Mouse (Mus musculus): ENCODE results near the gene Ldb2.

Ldb2 gene

GRCm38 (mm10) chr5:44548468-44548867, 251.0 kb downstream of the Ldb2 start:
- no peak for DNase-seq (ENCODE audit: inconsistent age in 2 of 2, low spot score in 1 of 2)

GRCm38 (mm10) chr5:44543472-44544132, 255.9 kb downstream of the Ldb2 start:
- DNase-seq (ENCODE audit: inconsistent age in 2 of 2, low spot score in 1 of 2) = no peak

- no peak for DNase-seq (ENCODE audit: inconsistent age in 2 of 2, low spot score in 1 of 2)
These were observed 257.7 kb downstream of the Ldb2 start for GRCm38 (mm10) chr5:44541748-44542147.

- DNase-seq (ENCODE audit: inconsistent age in 2 of 2, low spot score in 1 of 2) = no peak
These were observed 260.8 kb downstream of the Ldb2 start for GRCm38 (mm10) chr5:44538687-44539086.

GRCm38 (mm10) chr5:44538000-44538395, 261.5 kb downstream of the Ldb2 start:
- DNase-seq (ENCODE audit: inconsistent age in 2 of 2, low spot score in 1 of 2) = peak in 1 of 2 experiments; percentile 50

- no peak for DNase-seq (ENCODE audit: inconsistent age in 2 of 2, low spot score in 1 of 2)
These were observed 262.0 kb downstream of the Ldb2 start for GRCm38 (mm10) chr5:44537316-44537999.

- no peak for DNase-seq (ENCODE audit: inconsistent age in 2 of 2, low spot score in 1 of 2)
These were observed 270.0 kb downstream of the Ldb2 start for GRCm38 (mm10) chr5:44529466-44529865.

- no peak for DNase-seq (ENCODE audit: inconsistent age in 2 of 2, low spot score in 1 of 2)
These were observed 270.5 kb downstream of the Ldb2 start for GRCm38 (mm10) chr5:44529001-44529400.

GRCm38 (mm10) chr5:44505221-44505620, 294.3 kb downstream of the Ldb2 start:
- DNase-seq (ENCODE audit: inconsistent age in 2 of 2, low spot score in 1 of 2) = no peak

GRCm38 (mm10) chr5:44504786-44505185, 294.7 kb downstream of the Ldb2 start:
- DNase-seq (ENCODE audit: inconsistent age in 2 of 2, low spot score in 1 of 2) = no peak

- DNase-seq (ENCODE audit: inconsistent age in 2 of 2, low spot score in 1 of 2) = no peak
These were observed 301.3 kb downstream of the Ldb2 start for GRCm38 (mm10) chr5:44498229-44498628.

- no peak for DNase-seq (ENCODE audit: inconsistent age in 2 of 2, low spot score in 1 of 2)
These were observed 302.6 kb downstream of the Ldb2 start for GRCm38 (mm10) chr5:44496854-44497253.

GRCm38 (mm10) chr5:44495092-44495491, 304.4 kb downstream of the Ldb2 start:
- peak; percentile 82 to 96 for DNase-seq (ENCODE audit: inconsistent age in 2 of 2, low spot score in 1 of 2)

- peak in 1 of 2 experiments; percentile 47 for DNase-seq (ENCODE audit: inconsistent age in 2 of 2, low spot score in 1 of 2)
These were observed 305.3 kb downstream of the Ldb2 start for GRCm38 (mm10) chr5:44494133-44494532.

GRCm38 (mm10) chr5:44491526-44491925, 308.0 kb downstream of the Ldb2 start:
- DNase-seq (ENCODE audit: inconsistent age in 2 of 2, low spot score in 1 of 2) = no peak

GRCm38 (mm10) chr5:44490462-44490861, 309.0 kb downstream of the Ldb2 start:
- DNase-seq (ENCODE audit: inconsistent age in 2 of 2, low spot score in 1 of 2) = no peak

- peak; percentile 18 to 34 for DNase-seq (ENCODE audit: inconsistent age in 2 of 2, low spot score in 1 of 2)
These were observed 315.9 kb downstream of the Ldb2 start for GRCm38 (mm10) chr5:44483426-44484106.

GRCm38 (mm10) chr5:44481406-44481805, 318.1 kb downstream of the Ldb2 start:
- DNase-seq (ENCODE audit: inconsistent age in 2 of 2, low spot score in 1 of 2) = no peak

GRCm38 (mm10) chr5:44476356-44476755, 323.1 kb downstream of the Ldb2 start:
- no peak for DNase-seq (ENCODE audit: inconsistent age in 2 of 2, low spot score in 1 of 2)

- no peak for DNase-seq (ENCODE audit: inconsistent age in 2 of 2, low spot score in 1 of 2)
These were observed 323.9 kb downstream of the Ldb2 start for GRCm38 (mm10) chr5:44475543-44475942.

GRCm38 (mm10) chr5:44473857-44474762, 325.4 kb downstream of the Ldb2 start:
- DNase-seq (ENCODE audit: inconsistent age in 2 of 2, low spot score in 1 of 2) = no peak
